Mouse (Mus musculus): ENCODE results near the gene Mrm2. TPM values are rescaled to one million over a fixed set of nuclear protein-coding genes. Genes with fewer than 3 reads are reported as not detected.

Mrm2 gene
- polyA plus RNA-seq, 1 experiment from 2014 or later: 22.0 TPM

GRCm38 (mm10) chr5:140321042-140321755 is 10.5 kb downstream of the Mrm2 start, which contains the start of the genes Mad1l1 and Nudt1:
Mad1l1 (minus strand) TSS chr5:140321552.
Nudt1 (plus strand) TSS chr5:140321656.
- Histone ChIP-seq H3K9ac (replicated peaks; ENCODE audit: low read length) (peak within 1 kb of the TSS; percentile 96), H3K27me3 (ENCODE audit: insufficient read depth, low read length) (no peaks in the 10 kb centered on the region), H3K4me3 (ENCODE audit: low read length) (peak within 1 kb of the TSS; percentile 94), H3K36me3 (ENCODE audit: insufficient read depth, low read length) (no peaks in the 10 kb centered on the region), H3K4me2 (replicated peaks; ENCODE audit: low read depth, low read length) (peak within 1 kb of the TSS; percentile 79), H3K9me3 (ENCODE audit: low read length) (no peaks in the 10 kb centered on the region), H3K27ac (ENCODE audit: low read length) (peak within 1 kb of the TSS; percentile 84), H3K4me1 (ENCODE audit: insufficient read depth, low read length) (peaks cover 9% of the 10 kb centered on the region)
- ATAC-seq (ENCODE audit: low FRiP score, low TSS enrichment): peak; percentile 93
- under 1% methylated on average over 60 of the region's 60 CpGs for WGBS

GRCm38 (mm10) chr5:140316716-140317115 is 15.0 kb downstream of the Mrm2 start:
- Histone ChIP-seq H3K27ac (ENCODE audit: low read length) (no peak overlapping the region), H3K4me1 (ENCODE audit: insufficient read depth, low read length) (peaks cover 9% of the 10 kb centered on the region), H3K9ac (replicated peaks; ENCODE audit: low read length) (no peak overlapping the region), H3K36me3 (ENCODE audit: insufficient read depth, low read length) (peaks cover 17% of the 10 kb centered on the region), H3K4me2 (replicated peaks; ENCODE audit: low read depth, low read length) (no peak overlapping the region), H3K4me3 (ENCODE audit: low read length) (no peak overlapping the region), H3K9me3 (ENCODE audit: low read length) (no peaks in the 10 kb centered on the region), H3K27me3 (ENCODE audit: insufficient read depth, low read length) (no peaks in the 10 kb centered on the region)
- 80% methylated on average over 3 of the region's 3 CpGs for WGBS
- ATAC-seq (ENCODE audit: low FRiP score, low TSS enrichment): no peak

- WGBS: 95% methylated on average over 14 of the region's 14 CpGs
- H3K4me1 ChIP-seq (ENCODE audit: insufficient read depth, low read length): no peaks in the 10 kb centered on the region
- H3K4me2 ChIP-seq (replicated peaks; ENCODE audit: low read depth, low read length): no peak overlapping the region
- ATAC-seq (ENCODE audit: low FRiP score, low TSS enrichment): no peak
- no peak overlapping the region for H3K27ac ChIP-seq (ENCODE audit: low read length)
- no peaks in the 10 kb centered on the region for H3K9me3 ChIP-seq (ENCODE audit: low read length)
- H3K36me3 ChIP-seq (ENCODE audit: insufficient read depth, low read length): peaks cover 63% of the 10 kb centered on the region
- no peaks in the 10 kb centered on the region for H3K27me3 ChIP-seq (ENCODE audit: insufficient read depth, low read length)
- no peak overlapping the region for H3K4me3 ChIP-seq (ENCODE audit: low read length)
- no peak overlapping the region for H3K9ac ChIP-seq (replicated peaks; ENCODE audit: low read length)
These were observed 24.1 kb downstream of the Mrm2 start for GRCm38 (mm10) chr5:140307602-140308001.

GRCm38 (mm10) chr5:140306016-140306415 is 25.7 kb downstream of the Mrm2 start:
- no peaks in the 10 kb centered on the region for H3K27me3 ChIP-seq (ENCODE audit: insufficient read depth, low read length)
- WGBS: 89% methylated on average over 8 of the region's 8 CpGs
- H3K9ac ChIP-seq (replicated peaks; ENCODE audit: low read length): no peak overlapping the region
- peaks cover 69% of the 10 kb centered on the region for H3K36me3 ChIP-seq (ENCODE audit: insufficient read depth, low read length)
- H3K4me2 ChIP-seq (replicated peaks; ENCODE audit: low read depth, low read length): no peak overlapping the region
- no peak overlapping the region for H3K27ac ChIP-seq (ENCODE audit: low read length)
- no peaks in the 10 kb centered on the region for H3K4me1 ChIP-seq (ENCODE audit: insufficient read depth, low read length)
- no peak for ATAC-seq (ENCODE audit: low FRiP score, low TSS enrichment)
- H3K4me3 ChIP-seq (ENCODE audit: low read length): no peak overlapping the region
- no peaks in the 10 kb centered on the region for H3K9me3 ChIP-seq (ENCODE audit: low read length)

- no peak overlapping the region for H3K4me2 ChIP-seq (replicated peaks; ENCODE audit: low read depth, low read length)
- no peak overlapping the region for H3K4me3 ChIP-seq (ENCODE audit: low read length)
- H3K4me1 ChIP-seq (ENCODE audit: insufficient read depth, low read length): no peaks in the 10 kb centered on the region
- no peaks in the 10 kb centered on the region for H3K27me3 ChIP-seq (ENCODE audit: insufficient read depth, low read length)
- no peak for ATAC-seq (ENCODE audit: low FRiP score, low TSS enrichment)
- no peaks in the 10 kb centered on the region for H3K9me3 ChIP-seq (ENCODE audit: low read length)
- 94% methylated on average over 4 of the region's 4 CpGs for WGBS
- H3K36me3 ChIP-seq (ENCODE audit: insufficient read depth, low read length): peaks cover 45% of the 10 kb centered on the region
- H3K9ac ChIP-seq (replicated peaks; ENCODE audit: low read length): no peak overlapping the region
- H3K27ac ChIP-seq (ENCODE audit: low read length): no peak overlapping the region
These were observed 33.4 kb downstream of the Mrm2 start for GRCm38 (mm10) chr5:140298291-140298690.

GRCm38 (mm10) chr5:140292152-140292551 is 39.5 kb downstream of the Mrm2 start:
- ATAC-seq (ENCODE audit: low FRiP score, low TSS enrichment): peak; percentile 57
- Histone ChIP-seq H3K9me3 (ENCODE audit: low read length) (no peaks in the 10 kb centered on the region), H3K27ac (ENCODE audit: low read length) (no peak overlapping the region), H3K27me3 (ENCODE audit: insufficient read depth, low read length) (no peaks in the 10 kb centered on the region), H3K4me3 (ENCODE audit: low read length) (no peak overlapping the region), H3K4me1 (ENCODE audit: insufficient read depth, low read length) (no peaks in the 10 kb centered on the region), H3K36me3 (ENCODE audit: insufficient read depth, low read length) (peaks cover 31% of the 10 kb centered on the region), H3K4me2 (replicated peaks; ENCODE audit: low read depth, low read length) (no peak overlapping the region), H3K9ac (replicated peaks; ENCODE audit: low read length) (no peak overlapping the region)
- WGBS: 93% methylated on average over 1 of the region's 1 CpGs

- Histone ChIP-seq H3K4me2 (replicated peaks; ENCODE audit: low read depth, low read length) (no peak overlapping the region), H3K9me3 (ENCODE audit: low read length) (no peaks in the 10 kb centered on the region), H3K4me1 (ENCODE audit: insufficient read depth, low read length) (no peaks in the 10 kb centered on the region), H3K36me3 (ENCODE audit: insufficient read depth, low read length) (peaks cover 21% of the 10 kb centered on the region), H3K4me3 (ENCODE audit: low read length) (no peak overlapping the region), H3K27me3 (ENCODE audit: insufficient read depth, low read length) (no peaks in the 10 kb centered on the region), H3K27ac (ENCODE audit: low read length) (no peak overlapping the region), H3K9ac (replicated peaks; ENCODE audit: low read length) (no peak overlapping the region)
- whole genome bisulfite sequencing: 98% methylated on average over 2 of the region's 2 CpGs
- ATAC-seq (ENCODE audit: low FRiP score, low TSS enrichment): no peak
These were observed 42.5 kb downstream of the Mrm2 start for GRCm38 (mm10) chr5:140289161-140289560.

GRCm38 (mm10) chr5:140288287-140288686 is 43.4 kb downstream of the Mrm2 start:
- no peak for ATAC-seq (ENCODE audit: low FRiP score, low TSS enrichment)
- H3K27me3 ChIP-seq (ENCODE audit: insufficient read depth, low read length): no peaks in the 10 kb centered on the region
- no peak overlapping the region for H3K27ac ChIP-seq (ENCODE audit: low read length)
- no peak overlapping the region for H3K4me3 ChIP-seq (ENCODE audit: low read length)
- H3K4me1 ChIP-seq (ENCODE audit: insufficient read depth, low read length): no peaks in the 10 kb centered on the region
- no peaks in the 10 kb centered on the region for H3K9me3 ChIP-seq (ENCODE audit: low read length)
- H3K4me2 ChIP-seq (replicated peaks; ENCODE audit: low read depth, low read length): no peak overlapping the region
- H3K9ac ChIP-seq (replicated peaks; ENCODE audit: low read length): no peak overlapping the region
- 88% methylated on average over 3 of the region's 3 CpGs for WGBS
- peaks cover 21% of the 10 kb centered on the region for H3K36me3 ChIP-seq (ENCODE audit: insufficient read depth, low read length)

- Histone ChIP-seq H3K27me3 (ENCODE audit: insufficient read depth, low read length) (no peaks in the 10 kb centered on the region), H3K4me2 (replicated peaks; ENCODE audit: low read depth, low read length) (no peak overlapping the region), H3K27ac (ENCODE audit: low read length) (no peak overlapping the region), H3K9me3 (ENCODE audit: low read length) (no peaks in the 10 kb centered on the region), H3K4me1 (ENCODE audit: insufficient read depth, low read length) (0 out of 2 replicates have a peak, but pooled peaks cover 5% of the 10 kb centered on the region), H3K36me3 (ENCODE audit: insufficient read depth, low read length) (peaks cover 16% of the 10 kb centered on the region), H3K9ac (replicated peaks; ENCODE audit: low read length) (no peak overlapping the region), H3K4me3 (ENCODE audit: low read length) (no peak overlapping the region)
- 81% methylated on average over 2 of the region's 2 CpGs for WGBS
- ATAC-seq (ENCODE audit: low FRiP score, low TSS enrichment): no peak
These were observed 46.9 kb downstream of the Mrm2 start for GRCm38 (mm10) chr5:140284761-140285160.

GRCm38 (mm10) chr5:140284011-140284410 is 47.7 kb downstream of the Mrm2 start:
- Histone ChIP-seq H3K9ac (replicated peaks; ENCODE audit: low read length) (no peak overlapping the region), H3K27me3 (ENCODE audit: insufficient read depth, low read length) (no peaks in the 10 kb centered on the region), H3K4me3 (ENCODE audit: low read length) (no peak overlapping the region), H3K36me3 (ENCODE audit: insufficient read depth, low read length) (peaks cover 14% of the 10 kb centered on the region), H3K27ac (ENCODE audit: low read length) (no peak overlapping the region), H3K4me1 (ENCODE audit: insufficient read depth, low read length) (0 out of 2 replicates have a peak, but pooled peaks cover 5% of the 10 kb centered on the region), H3K9me3 (ENCODE audit: low read length) (no peaks in the 10 kb centered on the region), H3K4me2 (replicated peaks; ENCODE audit: low read depth, low read length) (no peak overlapping the region)
- WGBS: 95% methylated on average over 2 of the region's 2 CpGs
- ATAC-seq (ENCODE audit: low FRiP score, low TSS enrichment): no peak

All from kidney, embryonic 16.5 days (tissue).